Mouse (Mus musculus) ES-Bruce4 (cell line): Measurements from ENCODE around the gene Ptprs. TPM values are rescaled to one million over a fixed set of nuclear protein-coding genes. Genes with fewer than 3 reads are reported as not detected.

ENCODE experiments used
- H3K27ac ChIP-seq: 2 replicates; pipeline ENCODE4 v1.5.1; 2012; ENCODE audit warnings: low read length, inconsistent platforms; ENCODE audit not compliant: insufficient read depth
- H3K27me3 ChIP-seq: 2 replicates; pipeline ENCODE4 v1.6.1; 2012; ENCODE audit warnings: mild to moderate bottlenecking, low read length, inconsistent platforms; ENCODE audit not compliant: control insufficient read depth, poor library complexity, insufficient read depth, severe bottlenecking
- H3K36me3 ChIP-seq: 2 replicates; pipeline ENCODE4 v1.6.1; 2012; ENCODE audit warnings: inconsistent platforms, mild to moderate bottlenecking, low read length, moderate library complexity; ENCODE audit not compliant: control insufficient read depth, poor library complexity, insufficient read depth, severe bottlenecking
- H3K4me1 ChIP-seq: one replicate; pipeline ENCODE4 v1.8.1; 2011; ENCODE audit warnings: low read length; ENCODE audit not compliant: control insufficient read depth, insufficient read depth
- H3K4me3 ChIP-seq: 2 replicates; pipeline ENCODE4 v1.5.1; 2011; ENCODE audit warnings: low read depth, mild to moderate bottlenecking, low read length
- H3K9ac ChIP-seq: 2 replicates; pipeline ENCODE4 v1.6.1; 2012; ENCODE audit warnings: low read depth, mild to moderate bottlenecking, inconsistent platforms; ENCODE audit not compliant: poor library complexity, severe bottlenecking
- H3K9me3 ChIP-seq: replicated peaks from 2 replicates; pipeline ENCODE4 v1.6.1; 2012; ENCODE audit warnings: mild to moderate bottlenecking, low read length, inconsistent platforms; ENCODE audit not compliant: control insufficient read depth, poor library complexity, insufficient read depth, severe bottlenecking
- CTCF ChIP-seq: IDR thresholded peaks from one replicate; pipeline ENCODE4 v1.8.1; 2011; ENCODE audit warnings: low read depth, low read length
- EP300 ChIP-seq: IDR thresholded peaks from 2 replicates; pipeline ENCODE4 v1.6.1; 2011; ENCODE audit warnings: low read depth, low read length; ENCODE audit not compliant: insufficient read depth
- POLR2A ChIP-seq: IDR thresholded peaks from one replicate; pipeline ENCODE4 v1.8.1; 2011; ENCODE audit warnings: low read length; ENCODE audit not compliant: insufficient read depth
- polyA plus RNA-seq: library from polyadenylated mRNA; stranded (reverse); fragments of >200 nt; gene quantifications from 2 replicates; pipeline ENCODE4 v1.2.4, GENCODE M21; 2011; ENCODE audit warnings: low read depth; ENCODE audit not compliant: missing spikeins, insufficient read depth, insufficient read length

Ptprs gene
- polyA plus RNA-seq, 1 experiment = 159 TPM

DNA sequence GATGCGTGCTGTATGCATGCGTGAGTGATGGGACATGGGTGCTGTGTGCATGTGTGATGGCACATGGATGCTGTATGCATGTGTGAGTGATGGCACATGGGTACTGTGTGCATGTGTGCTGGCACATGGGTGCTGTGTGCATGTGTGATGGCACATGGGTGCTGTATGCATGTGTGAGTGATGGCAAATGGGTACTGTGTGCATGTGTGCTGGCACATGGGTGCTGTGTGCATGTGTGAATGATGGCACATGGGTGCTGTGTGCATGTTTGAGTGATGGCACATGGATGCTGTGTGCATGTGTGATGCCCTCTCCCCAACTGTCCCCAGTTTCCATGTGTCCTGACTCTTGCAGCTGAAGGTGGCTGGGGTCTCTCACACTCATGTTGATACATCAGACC, 56.3 kb downstream of the Ptprs start:
- H3K9ac ChIP-seq = no peak overlapping the region
- TF ChIP-seq POLR2A = no peak
- no peak for TF ChIP-seq CTCF
- TF ChIP-seq EP300 = no peak

DNA sequence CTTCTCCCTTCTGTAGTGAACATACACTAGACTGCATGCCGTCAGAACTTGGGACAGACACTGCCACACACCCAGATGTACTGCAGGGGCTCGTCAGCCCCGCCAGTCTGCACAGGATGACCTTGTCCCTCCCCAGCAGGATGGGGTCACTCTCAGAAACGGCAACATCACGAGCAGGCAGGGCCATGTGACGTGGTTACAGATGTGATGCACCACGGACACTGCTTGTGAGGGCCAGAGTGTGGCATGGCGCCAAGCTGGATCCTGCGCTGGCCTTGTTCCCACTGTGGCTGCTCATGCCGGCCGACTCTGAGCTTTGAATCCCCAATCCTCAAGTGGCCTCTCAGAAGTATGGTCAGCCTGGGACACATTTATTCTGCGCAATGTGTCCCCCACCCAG, 58.0 kb downstream of the Ptprs start:
- H3K9ac ChIP-seq = no peak overlapping the region
- 0 out of 2 replicates have a peak, but pooled peaks cover 3% of the 10 kb centered on the region for H3K36me3 ChIP-seq
- no peaks in the 10 kb centered on the region for H3K9me3 ChIP-seq
- TF ChIP-seq EP300 = no peak
- H3K4me1 ChIP-seq = no peaks in the 10 kb centered on the region
- H3K27me3 ChIP-seq = no peaks in the 10 kb centered on the region
- H3K27ac ChIP-seq = no peak overlapping the region
- H3K4me3 ChIP-seq = no peak overlapping the region

More for the DNA sequence above, 56.3 kb downstream of the Ptprs start:
- H3K9me3 ChIP-seq = no peaks in the 10 kb centered on the region
- H3K4me1 ChIP-seq = no peaks in the 10 kb centered on the region
- no peaks in the 10 kb centered on the region for H3K27me3 ChIP-seq
- H3K36me3 ChIP-seq = 0 out of 2 replicates have a peak, but pooled peaks cover 3% of the 10 kb centered on the region
- no peak overlapping the region for H3K4me3 ChIP-seq
- no peak overlapping the region for H3K27ac ChIP-seq

DNA sequence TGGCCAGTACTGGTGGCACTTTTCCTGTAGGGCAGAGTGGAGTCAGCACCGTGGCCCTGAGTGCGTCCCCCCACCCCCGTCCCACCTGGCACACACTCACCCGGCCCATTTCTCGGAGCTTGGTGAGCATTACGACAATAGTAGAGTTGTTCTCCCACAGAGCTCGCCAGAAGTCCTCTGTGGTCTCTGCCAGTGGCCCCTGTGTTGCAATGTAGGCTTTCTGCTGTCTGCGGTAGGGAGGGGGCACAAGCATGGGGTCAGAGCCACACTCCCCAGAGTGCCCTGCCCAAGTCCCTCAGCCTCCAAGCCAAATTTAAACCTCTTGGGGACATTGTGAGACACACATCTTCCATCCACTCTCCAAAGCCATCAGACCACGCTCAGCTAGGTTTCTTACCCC, 61.5 kb downstream of the Ptprs start:
- H3K4me1 ChIP-seq = no peaks in the 10 kb centered on the region
- H3K9ac ChIP-seq = no peak overlapping the region
- no peak overlapping the region for H3K4me3 ChIP-seq
- H3K9me3 ChIP-seq = no peaks in the 10 kb centered on the region
- H3K36me3 ChIP-seq = no peaks in the 10 kb centered on the region
- TF ChIP-seq CTCF (no peak), EP300 (no peak), POLR2A (no peak)
- no peaks in the 10 kb centered on the region for H3K27me3 ChIP-seq
- no peak overlapping the region for H3K27ac ChIP-seq

DNA sequence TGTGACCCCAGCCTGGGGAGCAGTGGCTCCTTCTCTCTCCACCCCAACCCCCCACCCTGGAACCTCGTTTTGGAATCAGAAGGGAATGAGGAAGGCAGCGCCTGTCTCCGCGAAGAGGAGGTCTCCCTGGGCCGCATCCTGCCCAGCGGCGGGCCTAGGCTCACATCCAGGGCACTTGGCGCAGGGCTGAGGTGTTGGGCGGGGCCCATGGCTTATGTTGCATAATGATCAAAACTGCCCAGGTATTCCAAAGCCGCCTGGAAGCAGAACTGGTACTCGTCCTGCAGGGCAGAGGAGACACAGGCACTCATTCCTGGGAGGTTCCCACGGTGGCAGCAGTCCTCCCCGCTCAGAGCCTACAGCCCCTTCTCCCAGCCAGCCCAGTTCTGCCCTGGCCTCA, 63.2 kb downstream of the Ptprs start:
- no peaks in the 10 kb centered on the region for H3K36me3 ChIP-seq
- no peak overlapping the region for H3K27ac ChIP-seq
- no peaks in the 10 kb centered on the region for H3K27me3 ChIP-seq
- TF ChIP-seq POLR2A (no peak), CTCF (no peak), EP300 (no peak)
- H3K4me3 ChIP-seq = no peak overlapping the region
- H3K9me3 ChIP-seq = no peaks in the 10 kb centered on the region
- H3K4me1 ChIP-seq = no peaks in the 10 kb centered on the region
- H3K9ac ChIP-seq = no peak overlapping the region

DNA sequence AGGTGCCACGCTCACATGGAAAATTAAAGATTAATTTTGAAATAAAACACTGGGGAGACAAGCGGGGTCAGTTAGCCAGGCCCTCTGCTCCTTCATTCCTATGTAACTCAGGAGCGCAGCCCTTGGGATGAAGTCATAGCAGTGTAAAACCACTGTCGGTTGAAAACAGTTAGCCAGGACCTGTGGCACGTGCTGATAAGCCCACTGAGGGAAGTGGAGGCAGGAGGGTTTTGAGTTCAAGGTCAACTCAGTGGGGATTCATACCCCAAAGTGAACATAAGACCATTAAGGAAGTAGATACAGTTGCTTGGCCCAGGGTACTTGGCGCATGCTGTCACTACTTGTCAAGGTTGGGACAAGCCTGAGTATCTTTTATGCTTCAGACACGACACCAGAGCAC, 64.8 kb downstream of the Ptprs start:
- H3K27ac ChIP-seq = no peak overlapping the region
- H3K4me3 ChIP-seq = no peak overlapping the region
- no peaks in the 10 kb centered on the region for H3K36me3 ChIP-seq
- no peak for TF ChIP-seq EP300
- TF ChIP-seq POLR2A = no peak
- no peak for TF ChIP-seq CTCF
- no peaks in the 10 kb centered on the region for H3K27me3 ChIP-seq
- H3K4me1 ChIP-seq = no peaks in the 10 kb centered on the region
- H3K9ac ChIP-seq = no peak overlapping the region
- H3K9me3 ChIP-seq = no peaks in the 10 kb centered on the region

DNA sequence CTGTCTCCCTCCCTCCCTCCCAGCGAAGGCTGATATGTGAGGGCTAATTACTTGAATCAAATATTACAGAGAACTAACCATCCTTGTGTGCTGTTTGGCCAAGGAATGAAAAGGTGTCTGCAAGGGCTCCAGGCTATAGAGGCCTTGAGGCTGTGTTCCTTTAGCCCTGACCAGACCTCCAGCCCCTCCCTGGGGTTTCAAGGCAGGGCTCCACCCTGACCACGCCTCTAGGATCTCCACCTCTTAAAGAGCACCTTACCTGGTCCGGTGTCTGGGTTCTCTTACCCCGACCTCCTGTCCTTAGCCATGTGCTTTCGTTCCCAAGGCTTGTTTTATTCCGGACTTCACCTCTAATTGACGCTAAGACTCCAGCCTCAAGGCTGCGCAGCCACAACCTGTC, 66.5 kb downstream of the Ptprs start:
- no peak overlapping the region for H3K9ac ChIP-seq
- no peak overlapping the region for H3K27ac ChIP-seq
- no peaks in the 10 kb centered on the region for H3K36me3 ChIP-seq
- H3K4me1 ChIP-seq = no peaks in the 10 kb centered on the region
- TF ChIP-seq POLR2A (no peak), EP300 (no peak), CTCF (no peak)
- no peaks in the 10 kb centered on the region for H3K27me3 ChIP-seq
- no peak overlapping the region for H3K4me3 ChIP-seq
- no peaks in the 10 kb centered on the region for H3K9me3 ChIP-seq
